Comparison of ENCODE assay signal across 13 mouse cellular contexts in genomic region chr10:118753061-118753775, GRCm38 (mm10).
"Had no signal": no experiment of that assay in that cellular context is flagged by ENCODE, and none has a peak within 500 bp of the region (broad histone marks: within the 10 kb centered on the region; RNA-seq: fewer than 3 reads in every experiment).

No protein-coding gene starts in this region.

- H3K9me3 ChIP-seq: limb, embryonic 10.5 days; midbrain, embryonic 13.5 days; neural tube, embryonic 15.5 days had no signal

- ATAC-seq: intestine, postnatal 0 days; midbrain, embryonic 13.5 days had no signal

- H3K36me3 ChIP-seq: limb, embryonic 10.5 days; midbrain, embryonic 13.5 days; neural tube, embryonic 15.5 days had no signal

- H3K4me3 ChIP-seq: left cerebral cortex, adult 2 months; limb, embryonic 10.5 days; midbrain, embryonic 13.5 days; myocyte; neural tube, embryonic 15.5 days had no signal

- H3K4me2 ChIP-seq: midbrain, embryonic 13.5 days; neural tube, embryonic 15.5 days had no signal

- H3K27me3 ChIP-seq: midbrain, embryonic 13.5 days; neural tube, embryonic 15.5 days had no signal

- H3K27ac ChIP-seq: left cerebral cortex, adult 2 months; limb, embryonic 10.5 days; midbrain, embryonic 13.5 days; neural tube, embryonic 15.5 days had no signal

- H3K9ac ChIP-seq: midbrain, embryonic 13.5 days; neural tube, embryonic 15.5 days had no signal

- DNase-seq: kidney, adult 8-10 months; kidney, postnatal 10 days; lung, adult 18-20 months; right cerebral cortex, postnatal 4 days; spleen, adult 18-20 months; thymus, adult 18-20 months; thymus, postnatal 25 days had no signal

- H3K4me1 ChIP-seq: limb, embryonic 10.5 days; midbrain, embryonic 13.5 days; neural tube, embryonic 15.5 days had no signal
